Mouse (Mus musculus) common myeloid progenitor, adult 5-6 weeks (primary cell): Measurements from ENCODE around the gene Fam189b. TPM values are rescaled to one million over a fixed set of nuclear protein-coding genes. Genes with fewer than 3 reads are reported as not detected.
"Not testable (repeated sequence)": the region's sequence is repeated elsewhere in the genome, so short reads cannot be mapped to it uniquely, and the experiment has no call there.

Experiments
- ATAC-seq: replicated peaks from 2 replicates; pipeline ENCODE4 v1.8.0; 2016; ENCODE audit warnings: low read depth, mild to moderate bottlenecking, moderate TSS enrichment, inconsistent platforms; ENCODE audit not compliant: poor library complexity, severe bottlenecking
- total RNA-seq: library from RNA; stranded (forward); fragments of 200-1000, 187-1606 nt; gene quantifications from 2 replicates; pipeline ENCODE4 v1.2.3, GENCODE M21; 2017

Fam189b gene
- total RNA-seq, 1 experiment from 2014 or later, result 8.6 TPM

GRCm38 (mm10) chr3:89195979-89196877 is 13.3 kb downstream of the Fam189b start:
- peak; percentile 98 for ATAC-seq

GRCm38 (mm10) chr3:89199839-89200238 is 16.9 kb downstream of the Fam189b start:
- no peak for ATAC-seq

- ATAC-seq, result peak; percentile 89
Measured at GRCm38 (mm10) chr3:89202253-89203141, 19.6 kb downstream of the Fam189b start, which contains the start of gene Gba. TSS of gene Gba (plus strand) at chr3:89202928.

- ATAC-seq, result no peak
Measured at GRCm38 (mm10) chr3:89203142-89203514, 20.2 kb downstream of the Fam189b start.

- ATAC-seq, result no peak
Measured at GRCm38 (mm10) chr3:89206079-89206478, 23.1 kb downstream of the Fam189b start.

GRCm38 (mm10) chr3:89206695-89207094 is 23.8 kb downstream of the Fam189b start:
- ATAC-seq, result no peak

GRCm38 (mm10) chr3:89208075-89208657 is 25.2 kb downstream of the Fam189b start:
- ATAC-seq, result no peak

- ATAC-seq, result no peak
Measured at GRCm38 (mm10) chr3:89208736-89209135, 25.8 kb downstream of the Fam189b start.

- no peak for ATAC-seq
Measured at GRCm38 (mm10) chr3:89209731-89210130, 26.8 kb downstream of the Fam189b start.

- ATAC-seq, result no peak
Measured at GRCm38 (mm10) chr3:89210162-89210561, 27.2 kb downstream of the Fam189b start.

GRCm38 (mm10) chr3:89210731-89211130 is 27.8 kb downstream of the Fam189b start:
- no peak for ATAC-seq

GRCm38 (mm10) chr3:89213803-89214530 is 31.0 kb downstream of the Fam189b start:
- ATAC-seq, result peak; percentile 84

GRCm38 (mm10) chr3:89214681-89215411 is 31.9 kb downstream of the Fam189b start, which contains the start of gene Thbs3:
TSS of gene Thbs3 (plus strand) at chr3:89215180.
- ATAC-seq, result no peak

- peak; percentile 66 for ATAC-seq
Measured at GRCm38 (mm10) chr3:89215853-89216252, 32.9 kb downstream of the Fam189b start.

- ATAC-seq, result not testable (repeated sequence)
Measured at GRCm38 (mm10) chr3:89216407-89216806, 33.5 kb downstream of the Fam189b start.

- no peak for ATAC-seq
Measured at GRCm38 (mm10) chr3:89218271-89218670, 35.3 kb downstream of the Fam189b start.

GRCm38 (mm10) chr3:89219546-89219945 is 36.6 kb downstream of the Fam189b start:
- no peak; the same call in 1 of the 2 replicates for ATAC-seq

- no peak for ATAC-seq
Measured at GRCm38 (mm10) chr3:89221167-89221566, 38.2 kb downstream of the Fam189b start.

- ATAC-seq, result no peak
Measured at GRCm38 (mm10) chr3:89224796-89225195, 41.9 kb downstream of the Fam189b start.
